Mouse (Mus musculus) lung, adult 2 months (tissue): Measurements from ENCODE around the gene Tpcn1.

Source experiments
- CTCF ChIP-seq: fragments of 200-500 bp; IDR thresholded peaks from 2 replicates; pipeline ENCODE4 v1.5.1; 2011; ENCODE audit warnings: mild to moderate bottlenecking, low read length, control low read depth; ENCODE audit not compliant: insufficient read depth
- POLR2A ChIP-seq: fragments of 200-500 bp; IDR thresholded peaks from 2 replicates; pipeline ENCODE4 v1.6.1; 2011; ENCODE audit warnings: low read depth, mild to moderate bottlenecking, control low read depth, low read length, borderline replicate concordance; ENCODE audit errors: extremely low read depth

GRCm38 (mm10) chr5:120560616-120561311 lies 27.7 kb downstream of the Tpcn1 start:
- no peak for TF ChIP-seq POLR2A
- no peak for TF ChIP-seq CTCF
